Mouse (Mus musculus) liver, adult 2 months (tissue): ENCODE measurements at regions not wholly inside any gene's neighbourhood (a gene's known extent, or its start where the extent isn't known, plus 50 kb on each side); places are given as distances from the start of the nearest gene placed in this dataset.
A peak's percentile ranks its signal among the peaks of the same experiment; 100 is the strongest.

ENCODE experiments used
- DNase-seq: peaks from one replicate; pipeline ENCODE4 v3.0.0-alpha.2; 2011; ENCODE audit warnings: low read depth, low spot score; ENCODE audit errors: extremely low read depth
- H3K27ac ChIP-seq: fragments of 200-500 bp; replicated peaks from 2 replicates; pipeline ENCODE4 v1.5.1; 2012; ENCODE audit warnings: low read depth, mild to moderate bottlenecking, control low read depth, inconsistent platforms, low read length; ENCODE audit not compliant: insufficient read depth
- H3K27me3 ChIP-seq: fragments of 200-500 bp; 2 replicates; pipeline ENCODE4 v1.6.1; 2012; ENCODE audit warnings: mild to moderate bottlenecking, moderate library complexity, low read length, inconsistent platforms; ENCODE audit not compliant: control insufficient read depth, insufficient read depth
- H3K36me3 ChIP-seq: fragments of 200-500 bp; 2 replicates; pipeline ENCODE4 v1.6.1; 2012; ENCODE audit warnings: low read length, inconsistent platforms; ENCODE audit not compliant: control insufficient read depth, insufficient read depth
- H3K4me1 ChIP-seq: fragments of 200-500 bp; 2 replicates; pipeline ENCODE4 v1.6.1; 2011; ENCODE audit warnings: low read length; ENCODE audit not compliant: control insufficient read depth, insufficient read depth
- H3K4me3 ChIP-seq: fragments of 200-500 bp; 2 replicates; pipeline ENCODE4 v1.5.1; 2011; ENCODE audit warnings: low read depth, mild to moderate bottlenecking, control low read depth, low read length, moderate library complexity; ENCODE audit not compliant: insufficient read depth
- H3K79me2 ChIP-seq: fragments of 200-500 bp; 2 replicates; pipeline ENCODE4 v1.6.1; 2012; ENCODE audit warnings: inconsistent platforms, mild to moderate bottlenecking, low read length, moderate library complexity; ENCODE audit not compliant: control insufficient read depth, insufficient read depth
- H3K9ac ChIP-seq: fragments of 200-500 bp; 2 replicates; pipeline ENCODE4 v1.6.1; 2012; ENCODE audit warnings: low read depth, mild to moderate bottlenecking, control low read depth, inconsistent platforms, low read length
- CTCF ChIP-seq: fragments of 200-500 bp; IDR thresholded peaks from 2 replicates; pipeline ENCODE4 v1.5.1; 2011; ENCODE audit warnings: low read depth, low read length, control low read depth
- POLR2A ChIP-seq: fragments of 200-500 bp; IDR thresholded peaks from 2 replicates; pipeline ENCODE4 v1.6.1; 2011; ENCODE audit warnings: low read length, control low read depth; ENCODE audit not compliant: insufficient read depth; ENCODE audit errors: extremely low read depth
- WGBS: fragments of 180-500 bp; shearing (Covaris S2); methylation state at CpG from one replicate; pipeline ENCODE4 v1.1.7; 2018; 5-methylcytosine and 5-hydroxymethylcytosine counted together

GRCm38 (mm10) chr3:20661883-20662282 is 294.9 kb upstream of the Agtr1b start:
- WGBS, result 45% methylated on average over 1 of the region's 1 CpGs
- TF ChIP-seq POLR2A, result no peak
- TF ChIP-seq CTCF, result no peak
- no peak for DNase-seq

DNA sequence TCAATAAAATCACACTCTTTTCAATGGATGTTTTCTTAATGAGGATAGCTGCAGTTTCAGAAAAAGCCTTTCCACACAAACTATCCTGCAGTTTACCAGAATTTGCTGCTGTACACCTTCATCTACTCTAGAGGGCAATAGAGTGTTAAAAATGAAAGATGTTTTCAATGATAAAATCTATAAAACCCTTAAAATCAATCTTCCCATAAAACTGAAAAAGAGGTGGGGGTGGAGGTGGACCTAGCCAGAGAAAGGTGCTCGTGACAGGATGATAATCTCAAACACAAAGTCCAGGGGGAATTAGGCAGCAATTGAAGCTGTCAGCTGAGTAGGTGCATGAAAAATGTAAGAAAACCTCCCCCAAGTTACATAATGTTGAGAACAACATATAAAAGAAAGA is 288.4 kb upstream of the Agtr1b start:
- no peaks in the 10 kb centered on the region for H3K36me3 ChIP-seq
- no peaks in the 10 kb centered on the region for H3K4me1 ChIP-seq
- H3K79me2 ChIP-seq, result no peaks in the 10 kb centered on the region
- TF ChIP-seq POLR2A (no peak), CTCF (peak; percentile 22; the same call in 1 of the 2 replicates)
- 23% methylated on average over 1 of the region's 1 CpGs for WGBS
- H3K9ac ChIP-seq, result no peak overlapping the region
- H3K27ac ChIP-seq, result no peak overlapping the region
- peak; percentile 9 for DNase-seq
- H3K27me3 ChIP-seq, result no peaks in the 10 kb centered on the region
- no peak overlapping the region for H3K4me3 ChIP-seq

More at GRCm38 (mm10) chr3:20661883-20662282, 294.9 kb upstream of the Agtr1b start:
- Histone ChIP-seq H3K4me3 (no peak overlapping the region), H3K27me3 (no peaks in the 10 kb centered on the region), H3K27ac (no peak overlapping the region), H3K36me3 (no peaks in the 10 kb centered on the region), H3K4me1 (no peaks in the 10 kb centered on the region), H3K9ac (no peak overlapping the region), H3K79me2 (no peaks in the 10 kb centered on the region)
